Mouse (Mus musculus): ENCODE measurements around the gene Slc2a12.

- TF ChIP-seq CTCF (IDR thresholded peaks at IDR 0.05; ENCODE audit: extremely low read depth, insufficient read length, insufficient replicate concordance, low read depth, low read length) (no peak), POLR2A (IDR thresholded peaks at IDR 0.05; ENCODE audit: low read depth, low read length) (no peak)
Observed at GRCm38 (mm10) chr10:22700773-22701172, 56.0 kb downstream of the Slc2a12 start.

Measured in small intestine, adult 2 months (tissue).